Mouse (Mus musculus) hindbrain, embryonic 12.5 days (tissue): ENCODE measurements around the gene Mmd2. TPM values are rescaled to one million over a fixed set of nuclear protein-coding genes. Genes with fewer than 3 reads are reported as not detected.

Source experiments
- ATAC-seq: fragments of 200-750 bp; cut with Nextera tagmentation; 2 replicates; pipeline ENCODE4 v1.8.0; 2017; ENCODE audit warnings: moderate TSS enrichment; ENCODE audit not compliant: low FRiP score
- H3K27ac ChIP-seq: fragments of 300-500 bp; sonication (generic); 2 replicates; pipeline ENCODE4 v1.5.1; 2016; ENCODE audit warnings: mild to moderate bottlenecking
- H3K27me3 ChIP-seq: fragments of 300-500 bp; sonication (generic); 2 replicates; pipeline ENCODE4 v1.6.1; 2016; ENCODE audit warnings: mild to moderate bottlenecking
- H3K36me3 ChIP-seq: fragments of 300-500 bp; sonication (generic); 2 replicates; pipeline ENCODE4 v1.6.1; 2016; ENCODE audit warnings: mild to moderate bottlenecking
- H3K4me1 ChIP-seq: fragments of 300-500 bp; sonication (generic); 2 replicates; pipeline ENCODE4 v1.6.1; 2016
- H3K4me2 ChIP-seq: fragments of 300-500 bp; sonication (generic); replicated peaks from 2 replicates; pipeline ENCODE4 v1.6.1; 2016; ENCODE audit warnings: mild to moderate bottlenecking
- H3K4me3 ChIP-seq: fragments of 300-500 bp; sonication (generic); 2 replicates; pipeline ENCODE4 v1.5.1; 2016; ENCODE audit warnings: mild to moderate bottlenecking
- H3K9ac ChIP-seq: fragments of 300-500 bp; sonication (generic); 2 replicates; pipeline ENCODE4 v1.6.1; 2016; ENCODE audit warnings: mild to moderate bottlenecking, moderate library complexity
- H3K9me3 ChIP-seq: fragments of 300-500 bp; sonication (generic); replicated peaks from 2 replicates; pipeline ENCODE4 v1.6.1; 2016; ENCODE audit warnings: mild to moderate bottlenecking
- WGBS: fragments of 180-500 bp; shearing (Covaris S2); methylation state at CpG from one replicate; pipeline ENCODE4 v1.1.7; 2016; 5-methylcytosine and 5-hydroxymethylcytosine counted together
- polyA plus RNA-seq: library from polyadenylated mRNA; unstranded; fragments of >200 nt; fragmentation: Nextera tagmentation; extraction: Ambion mirVana; gene quantifications from 2 replicates; pipeline ENCODE4 v1.2.1, GENCODE M21; 2016

Gene Mmd2
- polyA plus RNA-seq: 12.0 and 12.2 TPM in 2 replicates

- Histone ChIP-seq H3K27me3 (peaks cover 14% of the 10 kb centered on the region; the same call in 1 of the 2 replicates), H3K36me3 (no peaks in the 10 kb centered on the region), H3K4me3 (peak within 1 kb of the TSS; percentile 39), H3K4me2 (peak within 1 kb of the TSS; percentile 70), H3K9ac (peak within 1 kb of the TSS; percentile 62), H3K4me1 (peaks cover 13% of the 10 kb centered on the region), H3K9me3 (no peaks in the 10 kb centered on the region), H3K27ac (no peak within 1 kb of the TSS)
- WGBS: 3% methylated on average over 42 of the region's 42 CpGs
- ATAC-seq: peak; percentile 76
Observed at GRCm38 (mm10) chr5:142608259-142608988, at the start of gene Mmd2. Gene Mmd2, minus strand, starts transcription at chr5:142608800.

GRCm38 (mm10) chr5:142652266-142652665 lies 43.7 kb upstream of the Mmd2 start:
- Histone ChIP-seq H3K4me1 (peaks cover 17% of the 10 kb centered on the region), H3K9me3 (no peaks in the 10 kb centered on the region), H3K27me3 (no peaks in the 10 kb centered on the region), H3K4me2 (no peak overlapping the region), H3K4me3 (no peak overlapping the region), H3K36me3 (peaks cover 22% of the 10 kb centered on the region), H3K9ac (no peak overlapping the region), H3K27ac (no peak overlapping the region)
- ATAC-seq: no peak
- WGBS: 72% methylated on average over 4 of the region's 4 CpGs

GRCm38 (mm10) chr5:142650794-142651497 lies 42.3 kb upstream of the Mmd2 start:
- no peak overlapping the region for H3K9ac ChIP-seq

DNA sequence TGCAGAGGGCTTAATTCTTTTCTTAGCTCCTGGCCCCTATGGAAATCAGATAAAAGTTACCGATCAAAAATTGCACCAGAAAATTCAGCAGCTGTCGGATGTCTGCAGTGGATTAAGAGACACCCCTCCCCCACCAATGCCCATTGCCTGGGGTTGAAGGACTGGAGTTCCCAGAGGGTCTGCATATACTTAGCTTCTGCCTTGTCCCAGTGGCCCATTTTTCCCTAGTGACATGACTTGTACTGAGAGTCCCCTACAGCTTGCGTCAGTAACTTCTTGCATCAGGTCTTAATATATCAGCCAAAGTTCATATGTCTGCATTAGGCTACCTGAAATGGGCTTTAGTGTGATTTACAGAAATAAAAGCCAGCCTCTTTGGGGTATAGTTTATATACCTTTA lies 41.8 kb upstream of the Mmd2 start:
- Histone ChIP-seq H3K36me3 (peaks cover 11% of the 10 kb centered on the region; the same call in 1 of the 2 replicates), H3K27ac (peak overlapping the region; percentile 52; the same call in 1 of the 2 replicates), H3K4me3 (no peak overlapping the region), H3K9me3 (no peaks in the 10 kb centered on the region), H3K9ac (0 out of 2 replicates have a peak overlapping the region, but pooled peaks have one; percentile 19), H3K4me1 (peaks cover 17% of the 10 kb centered on the region), H3K4me2 (no peak overlapping the region), H3K27me3 (no peaks in the 10 kb centered on the region)
- ATAC-seq: no peak
- WGBS: 54% methylated on average over 3 of the region's 3 CpGs

More at GRCm38 (mm10) chr5:142650794-142651497, 42.3 kb upstream of the Mmd2 start:
- H3K27ac ChIP-seq: peak overlapping the region; percentile 52; the same call in 1 of the 2 replicates
- H3K27me3 ChIP-seq: no peaks in the 10 kb centered on the region
- WGBS: 77% methylated on average over 6 of the region's 6 CpGs
- ATAC-seq: no peak; the same call in 1 of the 2 replicates
- no peaks in the 10 kb centered on the region for H3K9me3 ChIP-seq
- peaks cover 15% of the 10 kb centered on the region for H3K36me3 ChIP-seq
- peaks cover 17% of the 10 kb centered on the region for H3K4me1 ChIP-seq
- no peak overlapping the region for H3K4me2 ChIP-seq
- H3K4me3 ChIP-seq: no peak overlapping the region

DNA sequence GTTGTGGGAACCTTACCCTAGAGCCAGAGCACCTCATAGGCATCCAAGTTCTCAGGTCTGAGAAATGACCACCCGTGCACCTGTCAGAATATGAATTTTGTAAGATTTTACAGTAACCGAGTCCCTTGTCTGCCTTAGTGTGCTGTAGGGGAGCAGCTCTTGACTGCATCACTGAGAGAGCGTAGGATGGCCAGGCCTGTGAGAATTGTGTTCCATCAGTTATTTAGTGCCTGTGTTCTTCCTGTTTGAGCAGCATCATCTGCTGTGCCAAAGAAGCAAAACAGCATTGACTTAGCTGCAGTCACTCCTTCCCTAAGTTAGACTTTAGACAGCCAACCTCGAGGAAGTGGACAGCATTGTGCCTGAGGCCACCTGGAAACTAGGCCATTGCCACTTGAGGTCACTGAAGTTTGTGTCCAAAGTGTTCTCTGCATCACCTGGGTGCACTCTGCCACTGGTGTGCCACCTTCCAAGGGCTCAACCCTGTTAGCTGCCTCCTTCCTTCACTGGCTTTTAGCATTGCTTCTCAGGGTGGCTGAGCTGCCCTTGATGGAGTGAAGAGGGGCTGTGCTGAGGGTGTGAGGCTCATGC lies 41.0 kb upstream of the Mmd2 start:
- Histone ChIP-seq H3K9me3 (no peaks in the 10 kb centered on the region), H3K27ac (peak overlapping the region; percentile 52; the same call in 1 of the 2 replicates), H3K9ac (0 out of 2 replicates have a peak overlapping the region, but pooled peaks have one; percentile 19), H3K36me3 (peaks cover 13% of the 10 kb centered on the region), H3K27me3 (no peaks in the 10 kb centered on the region), H3K4me2 (no peak overlapping the region), H3K4me1 (peaks cover 17% of the 10 kb centered on the region), H3K4me3 (no peak overlapping the region)
- ATAC-seq: no peak
- 92% methylated on average over 4 of the region's 4 CpGs for WGBS

DNA sequence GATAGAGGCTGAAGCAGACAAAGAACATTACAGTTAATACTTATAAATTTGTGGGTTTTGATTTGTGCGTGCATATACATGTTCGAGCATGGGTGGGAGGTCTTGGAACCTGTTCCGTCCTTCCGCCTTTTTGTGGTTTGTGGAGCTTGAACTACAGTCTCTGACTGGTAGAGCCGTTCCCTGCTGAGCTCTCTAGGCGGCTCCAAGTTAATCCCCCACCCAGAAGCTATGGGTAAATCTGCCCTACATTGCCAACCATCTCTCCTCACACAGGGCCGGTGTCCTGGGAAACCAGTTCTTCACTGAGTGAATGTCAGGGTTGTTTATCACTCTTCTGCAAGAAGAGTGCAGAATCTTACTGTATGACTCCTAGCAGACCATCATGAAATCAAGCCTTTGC lies 39.6 kb upstream of the Mmd2 start:
- no peaks in the 10 kb centered on the region for H3K27me3 ChIP-seq
- peaks cover 17% of the 10 kb centered on the region for H3K4me1 ChIP-seq
- H3K9me3 ChIP-seq: no peaks in the 10 kb centered on the region
- no peak overlapping the region for H3K4me2 ChIP-seq
- ATAC-seq: no peak
- WGBS: 85% methylated on average over 7 of the region's 7 CpGs
- H3K4me3 ChIP-seq: no peak overlapping the region
- H3K36me3 ChIP-seq: peaks cover 14% of the 10 kb centered on the region
- no peak overlapping the region for H3K27ac ChIP-seq
- no peak overlapping the region for H3K9ac ChIP-seq

- 92% methylated on average over 6 of the region's 6 CpGs for WGBS
- Histone ChIP-seq H3K27ac (no peak overlapping the region), H3K27me3 (no peaks in the 10 kb centered on the region), H3K4me1 (no peaks in the 10 kb centered on the region), H3K4me2 (no peak overlapping the region), H3K9me3 (no peaks in the 10 kb centered on the region), H3K4me3 (no peak overlapping the region), H3K9ac (no peak overlapping the region), H3K36me3 (peaks cover 52% of the 10 kb centered on the region)
- ATAC-seq: no peak
Observed at GRCm38 (mm10) chr5:142641331-142642051, 32.9 kb upstream of the Mmd2 start.

GRCm38 (mm10) chr5:142640088-142640487 lies 31.5 kb upstream of the Mmd2 start:
- 79% methylated on average over 5 of the region's 5 CpGs for WGBS

DNA sequence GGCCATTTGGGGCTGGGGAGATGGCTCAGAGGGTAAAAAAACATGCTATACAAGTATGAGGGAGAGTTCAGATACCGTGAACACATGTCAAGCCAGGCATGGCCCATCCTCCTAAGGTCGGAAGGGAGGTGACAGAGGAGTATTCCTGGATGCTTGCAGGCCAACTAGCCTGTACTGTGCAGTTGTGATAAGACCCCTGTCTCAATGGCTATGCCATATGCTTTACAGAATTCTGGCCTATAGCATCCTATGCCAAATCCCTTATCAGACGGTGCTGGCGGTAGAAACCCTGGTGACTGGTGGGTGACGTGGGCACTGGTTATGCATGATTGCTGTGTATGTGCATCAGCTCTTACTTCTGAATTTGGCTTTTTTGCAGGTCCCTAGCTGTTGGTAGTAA lies 29.2 kb upstream of the Mmd2 start:
- Histone ChIP-seq H3K4me3 (no peak overlapping the region), H3K4me2 (no peak overlapping the region), H3K27ac (no peak overlapping the region), H3K9ac (no peak overlapping the region), H3K36me3 (peaks cover 61% of the 10 kb centered on the region), H3K4me1 (no peaks in the 10 kb centered on the region), H3K9me3 (no peaks in the 10 kb centered on the region), H3K27me3 (no peaks in the 10 kb centered on the region)
- 93% methylated on average over 5 of the region's 5 CpGs for WGBS
- ATAC-seq: no peak

More at GRCm38 (mm10) chr5:142640088-142640487, 31.5 kb upstream of the Mmd2 start:
- Histone ChIP-seq H3K9me3 (no peaks in the 10 kb centered on the region), H3K27ac (no peak overlapping the region), H3K4me1 (no peaks in the 10 kb centered on the region), H3K27me3 (no peaks in the 10 kb centered on the region), H3K4me3 (no peak overlapping the region), H3K9ac (no peak overlapping the region), H3K36me3 (peaks cover 54% of the 10 kb centered on the region), H3K4me2 (no peak overlapping the region)
- ATAC-seq: no peak

DNA sequence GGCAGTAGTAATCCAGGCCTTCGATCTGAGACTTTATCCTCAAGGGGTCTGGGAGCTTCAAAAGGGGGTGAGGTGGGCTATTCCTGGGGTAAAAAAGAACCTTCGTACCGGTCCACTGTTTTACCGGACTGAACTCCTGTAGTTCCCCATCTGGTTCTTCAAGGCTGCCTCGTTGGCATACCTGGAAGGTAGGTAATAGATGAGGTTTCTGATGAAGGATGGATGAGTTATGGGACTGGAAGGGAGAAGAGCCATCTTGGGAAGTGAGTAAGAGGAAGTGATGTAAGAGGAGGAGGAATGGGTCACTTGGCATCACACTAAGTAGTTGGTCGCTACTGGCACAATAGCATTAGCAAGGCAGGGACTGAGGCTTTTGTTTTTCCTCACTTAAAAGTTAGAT lies 21.6 kb upstream of the Mmd2 start:
- Histone ChIP-seq H3K9me3 (no peaks in the 10 kb centered on the region), H3K27me3 (no peaks in the 10 kb centered on the region; the same call in 1 of the 2 replicates), H3K4me1 (peaks cover 19% of the 10 kb centered on the region), H3K27ac (no peak overlapping the region), H3K4me3 (peak overlapping the region; percentile 96), H3K9ac (peak overlapping the region; percentile 95), H3K36me3 (peaks cover 15% of the 10 kb centered on the region), H3K4me2 (peak overlapping the region; percentile 94)
- ATAC-seq: no peak
- WGBS: 8% methylated on average over 6 of the region's 6 CpGs

DNA sequence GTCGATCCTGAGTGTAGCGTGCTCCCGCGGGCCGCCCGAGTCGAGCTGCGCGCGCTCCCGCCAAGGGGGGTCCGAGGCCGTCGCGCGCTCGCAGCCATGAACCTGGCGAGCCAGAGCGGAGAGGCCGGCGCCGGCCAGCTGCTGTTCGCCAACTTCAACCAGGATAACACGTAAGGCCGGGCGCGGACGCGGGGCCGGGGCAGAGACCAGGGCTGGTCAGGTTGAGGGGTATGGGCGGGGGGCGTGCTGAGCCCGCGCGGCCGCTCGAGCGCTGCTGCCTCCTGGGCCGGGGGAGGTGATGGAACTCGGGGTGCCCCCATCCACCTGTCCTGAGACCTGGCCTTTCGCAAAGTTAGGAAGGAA lies 21.0 kb upstream of the Mmd2 start:
- peak overlapping the region; percentile 85 for H3K27ac ChIP-seq
- H3K36me3 ChIP-seq: peaks cover 15% of the 10 kb centered on the region
- peaks cover 19% of the 10 kb centered on the region for H3K4me1 ChIP-seq
- no peaks in the 10 kb centered on the region; the same call in 1 of the 2 replicates for H3K27me3 ChIP-seq
- under 1% methylated on average over 41 of the region's 41 CpGs for WGBS
- peak overlapping the region; percentile 94 for H3K4me2 ChIP-seq
- H3K9ac ChIP-seq: peak overlapping the region; percentile 95
- H3K4me3 ChIP-seq: peak overlapping the region; percentile 96
- peak; percentile 86 for ATAC-seq
- H3K9me3 ChIP-seq: no peaks in the 10 kb centered on the region
